Comparison of ENCODE assay signal across 21 mouse cellular contexts in the genomic region with DNA sequence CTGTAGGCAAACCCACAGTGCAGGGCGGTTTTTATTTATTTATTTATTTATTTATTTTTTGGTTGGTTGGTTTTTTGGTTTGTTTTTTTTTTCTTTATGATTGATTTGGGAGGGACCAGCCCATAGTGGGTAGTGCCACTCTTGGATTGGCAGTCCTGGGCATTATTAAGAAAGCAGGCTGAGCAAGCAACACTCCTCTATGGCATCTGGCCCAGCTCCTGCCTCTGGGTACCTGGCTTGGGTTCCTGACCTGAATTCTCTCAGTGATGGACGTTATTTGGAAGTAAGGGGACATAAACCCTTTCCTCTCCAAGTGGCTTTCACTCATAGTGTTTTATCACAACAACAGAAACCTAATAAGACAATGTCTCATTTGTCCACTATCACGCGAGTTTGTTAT.
"Had no signal": no experiment of that assay in that cellular context is flagged by ENCODE, and none has a peak within 500 bp of the region (broad histone marks: within the 10 kb centered on the region; RNA-seq: fewer than 3 reads in every experiment).

No protein-coding gene starts in this region.

- H3K4me2 ChIP-seq: kidney, embryonic 15.5 days; limb, embryonic 12.5 days; limb, embryonic 15.5 days; lung, embryonic 15.5 days; midbrain, embryonic 13.5 days; neural tube, embryonic 13.5 days; stomach, embryonic 15.5 days had no signal

- H3K4me3 ChIP-seq: kidney, embryonic 15.5 days; limb, embryonic 12.5 days; limb, embryonic 15.5 days; lung, embryonic 15.5 days; megakaryocyte, embryonic 14.5 days; midbrain, embryonic 10.5 days; midbrain, embryonic 13.5 days; myocyte; neural tube, embryonic 13.5 days; stomach, embryonic 15.5 days had no signal

- ATAC-seq: midbrain, embryonic 13.5 days; midbrain, embryonic 16.5 days had no signal

- H3K36me3 ChIP-seq: kidney, embryonic 15.5 days; limb, embryonic 12.5 days; limb, embryonic 15.5 days; lung, embryonic 15.5 days; midbrain, embryonic 10.5 days; midbrain, embryonic 13.5 days; neural tube, embryonic 13.5 days; stomach, embryonic 15.5 days had no signal

- DNase-seq: kidney, postnatal 10 days; left cerebral cortex, postnatal 4 days; lung, adult 18-20 months; lung, postnatal 10 days; lung, postnatal 36 days; retina, postnatal 1 day; right cerebral cortex, postnatal 25 days; spleen, adult 18-20 months; thymus, postnatal 25 days had no signal

- H3K9ac ChIP-seq: kidney, embryonic 15.5 days; limb, embryonic 12.5 days; limb, embryonic 15.5 days; liver, embryonic 14.5 days; lung, embryonic 15.5 days; midbrain, embryonic 13.5 days; neural tube, embryonic 13.5 days; stomach, embryonic 15.5 days had no signal

- H3K27me3 ChIP-seq: kidney, embryonic 15.5 days; limb, embryonic 12.5 days; limb, embryonic 15.5 days; lung, embryonic 15.5 days; megakaryocyte, embryonic 14.5 days; midbrain, embryonic 13.5 days; neural tube, embryonic 13.5 days; stomach, embryonic 15.5 days had no signal

- H3K4me1 ChIP-seq: megakaryocyte, embryonic 14.5 days had no signal

- H3K9me3 ChIP-seq: kidney, embryonic 15.5 days; limb, embryonic 12.5 days; limb, embryonic 15.5 days; lung, embryonic 15.5 days; midbrain, embryonic 10.5 days; midbrain, embryonic 13.5 days; neural tube, embryonic 13.5 days; stomach, embryonic 15.5 days had no signal

- H3K27ac ChIP-seq: kidney, embryonic 15.5 days; limb, embryonic 12.5 days; limb, embryonic 15.5 days; liver, embryonic 14.5 days; midbrain, embryonic 10.5 days; midbrain, embryonic 13.5 days; neural tube, embryonic 13.5 days; stomach, embryonic 15.5 days had no signal
